Mouse (Mus musculus): ENCODE measurements around the gene Olfr669.
"Not testable (repeated sequence)": the region's sequence is repeated elsewhere in the genome, so short reads cannot be mapped to it uniquely, and the experiment has no call there.

Olfr669 gene

GRCm38 (mm10) chr7:104933940-104934339 is at the start of gene Olfr669:
Gene Olfr669 (plus strand): TSS chr7:104934240.
- DNase-seq (ENCODE audit: low spot score in 2 of 2): no peak

GRCm38 (mm10) chr7:104895852-104896251 is 38.2 kb upstream of the Olfr669 start, which contains the start of gene Olfr666:
Gene Olfr666 (minus strand): TSS chr7:104895952.
- DNase-seq (ENCODE audit: low spot score in 2 of 2): no peak

GRCm38 (mm10) chr7:104921382-104921781 is 12.7 kb upstream of the Olfr669 start, which contains the start of gene Olfr667:
Gene Olfr667 (minus strand): TSS chr7:104921482.
- no peak for DNase-seq (ENCODE audit: low spot score in 2 of 2)

GRCm38 (mm10) chr7:104927957-104928356 is 6.1 kb upstream of the Olfr669 start, which contains the start of gene Olfr668:
Gene Olfr668 (minus strand): TSS chr7:104928057.
- no peak for DNase-seq (ENCODE audit: low spot score in 2 of 2)

- not testable (repeated sequence) for DNase-seq (ENCODE audit: low spot score in 2 of 2)
Observed at GRCm38 (mm10) chr7:104950234-104950633, 16.2 kb downstream of the Olfr669 start.

GRCm38 (mm10) chr7:104962520-104962919 is 28.5 kb downstream of the Olfr669 start, which contains the start of gene Olfr670:
Gene Olfr670 (minus strand): TSS chr7:104962620.
- DNase-seq (ENCODE audit: low spot score in 2 of 2): no peak

- DNase-seq (ENCODE audit: low spot score in 2 of 2): not testable (repeated sequence)
Observed at GRCm38 (mm10) chr7:104972507-104972906, 38.5 kb downstream of the Olfr669 start.

GRCm38 (mm10) chr7:104979026-104979425 is 45.0 kb downstream of the Olfr669 start, which contains the start of gene Olfr671:
Gene Olfr671 (minus strand): TSS chr7:104979126.
- no peak for DNase-seq (ENCODE audit: low spot score in 2 of 2)

Data from right cerebral cortex, postnatal 36 days (tissue).